Mouse (Mus musculus) hindbrain, embryonic 10.5 days (tissue): ENCODE measurements around the gene Rtel1. TPM values are rescaled to one million over a fixed set of nuclear protein-coding genes. Genes with fewer than 3 reads are reported as not detected.

ENCODE experiments used
- DNase-seq: peaks from one replicate; pipeline ENCODE4 v3.0.0-alpha.2; 2017; ENCODE audit warnings: low spot score
- H3K27ac ChIP-seq: fragments of 300-500 bp; sonication (generic); 2 replicates; pipeline ENCODE4 v1.5.1; 2016; ENCODE audit warnings: mild to moderate bottlenecking, moderate library complexity
- H3K27me3 ChIP-seq: fragments of 300-500 bp; sonication (generic); 2 replicates; pipeline ENCODE4 v1.6.1; 2016; ENCODE audit warnings: mild to moderate bottlenecking; ENCODE audit not compliant: poor library complexity, insufficient read depth, severe bottlenecking
- H3K36me3 ChIP-seq: fragments of 300-500 bp; sonication (generic); 2 replicates; pipeline ENCODE4 v1.6.1; 2016; ENCODE audit warnings: mild to moderate bottlenecking, moderate library complexity
- H3K4me1 ChIP-seq: fragments of 300-500 bp; sonication (generic); replicated peaks from 2 replicates; pipeline ENCODE4 v1.6.1; 2016; ENCODE audit warnings: mild to moderate bottlenecking
- H3K4me3 ChIP-seq: fragments of 300-500 bp; sonication (generic); 2 replicates; pipeline ENCODE4 v1.5.1; 2016; ENCODE audit warnings: mild to moderate bottlenecking, moderate library complexity
- H3K9me3 ChIP-seq: fragments of 300-500 bp; sonication (generic); 2 replicates; pipeline ENCODE4 v1.6.1; 2016; ENCODE audit warnings: mild to moderate bottlenecking, moderate library complexity
- WGBS: fragments of 180-500 bp; shearing (Covaris S2); methylation state at CpG from one replicate; pipeline ENCODE4 v1.1.7; 2016; 5-methylcytosine and 5-hydroxymethylcytosine counted together
- polyA plus RNA-seq: library from polyadenylated mRNA; unstranded; fragments of >200 nt; fragmentation: Nextera tagmentation; extraction: Ambion mirVana; gene quantifications from 2 replicates; pipeline ENCODE4 v1.2.1, GENCODE M21; 2016

Rtel1 gene
- polyA plus RNA-seq, 1 experiment from 2014 or later, result 57.7 TPM

- DNase-seq, result peak; percentile 39
These were observed 17.5 kb upstream of the Rtel1 start for GRCm38 (mm10) chr2:181302041-181302440.

GRCm38 (mm10) chr2:181304944-181305343 is 14.6 kb upstream of the Rtel1 start:
- Histone ChIP-seq H3K27ac (no peak overlapping the region), H3K9me3 (no peaks in the 10 kb centered on the region), H3K36me3 (peaks cover 58% of the 10 kb centered on the region), H3K4me3 (no peak overlapping the region), H3K4me1 (peaks cover 9% of the 10 kb centered on the region), H3K27me3 (peaks cover 39% of the 10 kb centered on the region)
- no peak for DNase-seq
- 85% methylated on average over 1 of the region's 1 CpGs for WGBS

More at GRCm38 (mm10) chr2:181302041-181302440, 17.5 kb upstream of the Rtel1 start:
- Histone ChIP-seq H3K4me3 (no peak overlapping the region), H3K27me3 (peaks cover 18% of the 10 kb centered on the region), H3K4me1 (peaks cover 5% of the 10 kb centered on the region), H3K9me3 (no peaks in the 10 kb centered on the region), H3K36me3 (peaks cover 44% of the 10 kb centered on the region), H3K27ac (no peak overlapping the region)
- 33% methylated on average over 3 of the region's 3 CpGs for WGBS

GRCm38 (mm10) chr2:181307144-181307804 is 12.3 kb upstream of the Rtel1 start:
- WGBS, result 9% methylated on average over 30 of the region's 30 CpGs

GRCm38 (mm10) chr2:181312435-181312834 is 7.1 kb upstream of the Rtel1 start:
- Histone ChIP-seq H3K27me3 (peaks cover 83% of the 10 kb centered on the region), H3K9me3 (no peaks in the 10 kb centered on the region), H3K27ac (0 out of 2 replicates have a peak overlapping the region, but pooled peaks have one; percentile 90), H3K4me3 (peak overlapping the region; percentile 68), H3K36me3 (peaks cover 17% of the 10 kb centered on the region), H3K4me1 (peaks cover 22% of the 10 kb centered on the region)
- DNase-seq, result no peak
- WGBS, result 53% methylated on average over 3 of the region's 3 CpGs

More at GRCm38 (mm10) chr2:181307144-181307804, 12.3 kb upstream of the Rtel1 start:
- H3K4me1 ChIP-seq, result peaks cover 12% of the 10 kb centered on the region
- H3K27me3 ChIP-seq, result peaks cover 55% of the 10 kb centered on the region
- DNase-seq, result peak; percentile 68
- peak overlapping the region; percentile 20; the same call in 1 of the 2 replicates for H3K4me3 ChIP-seq
- H3K9me3 ChIP-seq, result no peaks in the 10 kb centered on the region
- H3K36me3 ChIP-seq, result peaks cover 36% of the 10 kb centered on the region
- H3K27ac ChIP-seq, result no peak overlapping the region

GRCm38 (mm10) chr2:181313006-181313343 is 6.6 kb upstream of the Rtel1 start:
- 14% methylated on average over 5 of the region's 5 CpGs for WGBS
- Histone ChIP-seq H3K27ac (peak overlapping the region; percentile 90), H3K27me3 (peaks cover 77% of the 10 kb centered on the region), H3K4me1 (peaks cover 21% of the 10 kb centered on the region), H3K36me3 (peaks cover 12% of the 10 kb centered on the region), H3K9me3 (no peaks in the 10 kb centered on the region), H3K4me3 (peak overlapping the region; percentile 68)
- no peak for DNase-seq

GRCm38 (mm10) chr2:181313344-181314079 is 6.0 kb upstream of the Rtel1 start:
- H3K36me3 ChIP-seq, result peaks cover 7% of the 10 kb centered on the region
- H3K4me3 ChIP-seq, result peak overlapping the region; percentile 68
- H3K27ac ChIP-seq, result peak overlapping the region; percentile 90
- peaks cover 21% of the 10 kb centered on the region for H3K4me1 ChIP-seq
- no peaks in the 10 kb centered on the region for H3K9me3 ChIP-seq
- DNase-seq, result peak; percentile 20
- WGBS, result 2% methylated on average over 35 of the region's 35 CpGs
- peaks cover 72% of the 10 kb centered on the region for H3K27me3 ChIP-seq

GRCm38 (mm10) chr2:181314080-181314810 is 5.3 kb upstream of the Rtel1 start, which contains the start of gene Stmn3:
TSS of gene Stmn3 (minus strand) at chr2:181314500.
- Histone ChIP-seq H3K4me1 (peaks cover 25% of the 10 kb centered on the region), H3K9me3 (no peaks in the 10 kb centered on the region), H3K27me3 (peaks cover 65% of the 10 kb centered on the region), H3K4me3 (peak within 1 kb of the TSS; percentile 68), H3K27ac (peak within 1 kb of the TSS; percentile 90), H3K36me3 (no peaks in the 10 kb centered on the region)
- WGBS, result 4% methylated on average over 23 of the region's 23 CpGs
- DNase-seq, result peak; percentile 80

- Histone ChIP-seq H3K36me3 (peaks cover 32% of the 10 kb centered on the region), H3K27ac (peak overlapping the region; percentile 91), H3K4me3 (peak overlapping the region; percentile 69), H3K27me3 (peaks cover 21% of the 10 kb centered on the region), H3K4me1 (peaks cover 17% of the 10 kb centered on the region), H3K9me3 (no peaks in the 10 kb centered on the region)
- 14% methylated on average over 7 of the region's 7 CpGs for WGBS
- no peak for DNase-seq
These were observed 562 bp downstream of the Rtel1 start for GRCm38 (mm10) chr2:181320103-181320499.

- H3K27ac ChIP-seq, result no peak overlapping the region
- H3K27me3 ChIP-seq, result peaks cover 3% of the 10 kb centered on the region; the same call in 1 of the 2 replicates
- peaks cover 17% of the 10 kb centered on the region for H3K4me1 ChIP-seq
- H3K4me3 ChIP-seq, result no peak overlapping the region
- no peaks in the 10 kb centered on the region for H3K9me3 ChIP-seq
- peaks cover 53% of the 10 kb centered on the region for H3K36me3 ChIP-seq
- WGBS, result 72% methylated on average over 5 of the region's 5 CpGs
- DNase-seq, result no peak
These were observed 2.6 kb downstream of the Rtel1 start for GRCm38 (mm10) chr2:181322136-181322535.

- H3K4me3 ChIP-seq, result no peak overlapping the region
- H3K27ac ChIP-seq, result no peak overlapping the region
- 96% methylated on average over 2 of the region's 2 CpGs for WGBS
- no peaks in the 10 kb centered on the region for H3K27me3 ChIP-seq
- peaks cover 92% of the 10 kb centered on the region for H3K36me3 ChIP-seq
- no peaks in the 10 kb centered on the region for H3K9me3 ChIP-seq
- DNase-seq, result no peak
- H3K4me1 ChIP-seq, result no peaks in the 10 kb centered on the region
These were observed 6.6 kb downstream of the Rtel1 start for GRCm38 (mm10) chr2:181326098-181326497.

GRCm38 (mm10) chr2:181332542-181332941 is 13.0 kb downstream of the Rtel1 start:
- Histone ChIP-seq H3K27ac (no peak overlapping the region), H3K4me3 (no peak overlapping the region), H3K36me3 (peaks cover 93% of the 10 kb centered on the region), H3K27me3 (no peaks in the 10 kb centered on the region), H3K9me3 (no peaks in the 10 kb centered on the region), H3K4me1 (no peaks in the 10 kb centered on the region)
- no peak for DNase-seq

GRCm38 (mm10) chr2:181334023-181334422 is 14.5 kb downstream of the Rtel1 start:
- no peaks in the 10 kb centered on the region for H3K4me1 ChIP-seq
- 64% methylated on average over 3 of the region's 3 CpGs for WGBS
- H3K4me3 ChIP-seq, result no peak overlapping the region
- no peak overlapping the region for H3K27ac ChIP-seq
- DNase-seq, result peak; percentile 61
- peaks cover 93% of the 10 kb centered on the region for H3K36me3 ChIP-seq
- no peaks in the 10 kb centered on the region for H3K27me3 ChIP-seq
- no peaks in the 10 kb centered on the region for H3K9me3 ChIP-seq
